10 mouse cellular contexts compared by ENCODE assay signal in the genomic region with DNA sequence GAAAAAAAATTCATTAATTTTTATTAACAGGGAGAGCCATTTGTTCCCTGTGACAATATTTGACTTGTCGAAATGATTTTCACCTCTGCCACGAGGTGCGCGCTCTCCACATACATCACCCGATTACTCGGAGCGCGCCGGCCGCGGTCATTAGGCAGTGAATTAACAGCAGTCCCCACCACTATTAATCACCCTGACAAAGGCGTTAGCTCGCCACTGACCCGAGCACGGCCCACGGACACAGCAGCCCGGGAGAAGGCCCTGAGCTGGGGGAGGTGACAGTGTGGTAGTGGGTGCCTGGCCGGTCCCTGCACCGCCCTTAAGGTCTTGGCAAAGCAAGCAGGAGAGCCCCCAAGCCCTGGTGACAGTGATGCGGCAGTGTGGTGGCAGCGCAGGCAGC.
DNase-seq lines count a peak whose midpoint lies in the region; ATAC-seq lines count a peak whose summit lies in the region.
"Had no signal": no experiment of that assay in that cellular context is flagged by ENCODE, and none has a peak within 500 bp of the region (broad histone marks: within the 10 kb centered on the region; RNA-seq: fewer than 3 reads in every experiment).

No protein-coding gene starts in this region.

- peak overlapping the region; percentile 57 for H3K4me2 ChIP-seq in heart, embryonic 11.5 days
- H3K4me2 ChIP-seq in hindbrain, embryonic 16.5 days (ENCODE audit: low read length), result peak overlapping the region; percentile 27; the same call in 1 of the 2 replicates
- peak overlapping the region; percentile 6; the same call in 1 of the 2 replicates for H3K4me2 ChIP-seq in midbrain, embryonic 16.5 days (ENCODE audit: low read length)
- H3K4me2 ChIP-seq: embryonic facial prominence, embryonic 12.5 days had no signal

- no peak overlapping the region for H3K4me3 ChIP-seq in heart, embryonic 11.5 days (ENCODE audit: low read depth, low read length)
- H3K4me3 ChIP-seq in hindbrain, embryonic 16.5 days (ENCODE audit: low read length), result no peak overlapping the region
- H3K4me3 ChIP-seq in midbrain, embryonic 16.5 days (ENCODE audit: low read depth, low read length), result no peak overlapping the region
- H3K4me3 ChIP-seq: embryonic facial prominence, embryonic 12.5 days had no signal

- no peak for ATAC-seq in heart, embryonic 11.5 days (replicated peaks; ENCODE audit: insufficient number of reproducible peaks, low FRiP score, low TSS enrichment)
- ATAC-seq in hindbrain, embryonic 16.5 days, result no peak; the same call in 1 of the 2 replicates
- ATAC-seq in midbrain, embryonic 16.5 days, result no peak
- no peak for ATAC-seq in CD4-positive, CD25-positive, alpha-beta regulatory T cell, adult 4 months

- H3K36me3 ChIP-seq in heart, embryonic 11.5 days (ENCODE audit: control insufficient read depth, insufficient read depth, low read length), result no peaks in the 10 kb centered on the region
- no peaks in the 10 kb centered on the region for H3K36me3 ChIP-seq in hindbrain, embryonic 16.5 days (ENCODE audit: control insufficient read depth, insufficient read depth, low read length)
- no peaks in the 10 kb centered on the region for H3K36me3 ChIP-seq in midbrain, embryonic 16.5 days (ENCODE audit: control insufficient read depth, insufficient read depth, low read length)
- H3K36me3 ChIP-seq: embryonic facial prominence, embryonic 12.5 days had no signal

- H3K9me3 ChIP-seq in heart, embryonic 11.5 days (replicated peaks; ENCODE audit: control insufficient read depth, low read length), result no peaks in the 10 kb centered on the region
- H3K9me3 ChIP-seq in hindbrain, embryonic 16.5 days (ENCODE audit: control insufficient read depth, low read length), result no peaks in the 10 kb centered on the region
- no peaks in the 10 kb centered on the region for H3K9me3 ChIP-seq in midbrain, embryonic 16.5 days (replicated peaks; ENCODE audit: control insufficient read depth, low read length, poor library complexity, severe bottlenecking)
- H3K9me3 ChIP-seq: embryonic facial prominence, embryonic 12.5 days had no signal

- H3K27ac ChIP-seq in heart, embryonic 11.5 days (ENCODE audit: low read depth, low read length), result peak overlapping the region; percentile 88; the same call in 1 of the 2 replicates
- no peak overlapping the region for H3K27ac ChIP-seq in hindbrain, embryonic 16.5 days (ENCODE audit: low read depth, low read length)
- no peak overlapping the region for H3K27ac ChIP-seq in midbrain, embryonic 16.5 days (ENCODE audit: low read length)
- H3K27ac ChIP-seq: embryonic facial prominence, embryonic 12.5 days had no signal

- no peak overlapping the region for H3K9ac ChIP-seq in heart, embryonic 11.5 days (ENCODE audit: low read depth, low read length)
- no peak overlapping the region for H3K9ac ChIP-seq in hindbrain, embryonic 16.5 days (ENCODE audit: low read depth, low read length)
- no peak overlapping the region for H3K9ac ChIP-seq in midbrain, embryonic 16.5 days (ENCODE audit: low read depth, low read length)
- H3K9ac ChIP-seq: embryonic facial prominence, embryonic 12.5 days had no signal

- no peak for DNase-seq in heart, postnatal 4 days
- DNase-seq in embryo, embryonic 11 days, result peak; percentile 73
- no peak for DNase-seq in c-Kit-positive CD71-positive TER-119-positive erythroid progenitor cells, embryonic 14.5 days (ENCODE audit: low spot score)
- no peak for DNase-seq in adipocyte (ENCODE audit: low spot score)
- DNase-seq: gastrocnemius, postnatal 25 days had no signal

- peaks cover 61% of the 10 kb centered on the region for H3K4me1 ChIP-seq in heart, embryonic 11.5 days (ENCODE audit: control insufficient read depth, insufficient read depth, low read length)
- peaks cover 27% of the 10 kb centered on the region for H3K4me1 ChIP-seq in hindbrain, embryonic 16.5 days (ENCODE audit: control insufficient read depth, insufficient read depth, low read depth, low read length)
- H3K4me1 ChIP-seq in midbrain, embryonic 16.5 days (ENCODE audit: control insufficient read depth, insufficient read depth, low read length), result peaks cover 24% of the 10 kb centered on the region

- H3K27me3 ChIP-seq in heart, embryonic 11.5 days (ENCODE audit: control insufficient read depth, insufficient read depth, low read length), result 0 out of 2 replicates have a peak, but pooled peaks cover 3% of the 10 kb centered on the region
- no peaks in the 10 kb centered on the region for H3K27me3 ChIP-seq in hindbrain, embryonic 16.5 days (replicated peaks; ENCODE audit: control insufficient read depth, insufficient read depth, low read length)
- peaks cover 5% of the 10 kb centered on the region for H3K27me3 ChIP-seq in midbrain, embryonic 16.5 days (ENCODE audit: control insufficient read depth, insufficient read depth, low read depth, low read length)

- 48% methylated on average over 21 of the region's 21 CpGs for WGBS in heart, embryonic 11.5 days (ENCODE audit: insufficient replicate concordance)
- 26% methylated on average over 21 of the region's 21 CpGs for WGBS in hindbrain, embryonic 16.5 days
- WGBS in midbrain, embryonic 16.5 days, result 16% methylated on average over 21 of the region's 21 CpGs

Comparison
In these comparisons a context has a peak if more than half of its experiments do, and no peak if none do; other contexts are left out.
1. H3K4me2 ChIP-seq: peak in every context shown above with its lines; median percentile 57 in heart, embryonic 11.5 days; 27 in hindbrain, embryonic 16.5 days; 6 in midbrain, embryonic 16.5 days.